Mouse (Mus musculus) fat pad, adult 2 months (tissue): ENCODE data around the gene Grm1.
A peak's percentile ranks its signal among the peaks of the same experiment; 100 is the strongest.

Source experiments
- DNase-seq: peaks from one replicate; pipeline ENCODE4 v3.0.0-alpha.2; 2011; ENCODE audit warnings: low read depth, low spot score; ENCODE audit errors: extremely low read depth

Grm1 gene

DNA sequence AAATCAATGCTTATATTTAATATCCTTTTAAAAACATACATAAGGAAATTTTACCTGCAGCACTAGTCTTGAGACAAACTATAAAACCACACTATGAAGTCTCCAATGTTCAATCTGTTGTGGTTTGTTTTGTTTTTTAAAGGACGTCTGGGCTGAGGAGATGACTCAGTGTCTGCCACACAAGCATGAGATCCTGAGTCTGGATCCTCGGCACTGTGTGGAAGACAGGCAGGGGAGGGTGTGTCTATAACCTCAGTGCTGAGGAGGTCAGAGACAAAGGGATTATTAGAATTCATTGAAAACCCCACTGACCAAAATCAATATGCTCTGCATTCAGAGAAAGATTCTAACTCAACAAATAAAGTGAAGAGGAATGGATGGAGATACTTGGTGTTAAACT, 110.8 kb downstream of the Grm1 start:
- no peak for DNase-seq

DNA sequence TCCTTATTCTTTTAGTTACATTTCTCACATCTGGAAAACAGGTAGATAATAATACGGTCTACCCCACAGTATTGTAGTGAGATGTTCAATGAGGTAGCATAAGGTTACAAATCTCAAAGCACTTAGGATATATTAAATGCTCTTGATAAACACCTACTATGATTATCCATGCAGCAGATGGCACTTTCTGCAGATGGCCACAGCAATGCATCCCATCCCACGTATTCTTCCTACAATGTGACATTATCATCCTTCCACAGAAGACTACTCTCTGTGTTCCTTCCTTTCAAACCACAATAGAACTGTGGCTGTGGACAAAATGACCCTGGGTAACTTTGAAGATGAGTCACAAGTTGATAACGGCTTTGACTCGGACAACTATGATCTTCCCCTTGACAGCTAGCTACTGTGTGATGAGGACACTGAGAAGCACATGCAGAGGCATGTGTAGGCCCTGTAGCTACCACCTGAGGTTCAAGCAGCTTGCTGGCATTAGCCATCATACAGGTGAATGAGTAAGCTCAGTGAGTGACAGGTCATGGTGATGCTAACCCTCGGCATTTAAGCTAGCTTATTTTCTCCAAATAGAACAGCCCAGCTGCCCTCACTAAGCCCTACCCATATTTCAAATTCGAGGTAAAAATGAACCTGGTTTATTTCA, 117.5 kb downstream of the Grm1 start:
- no peak for DNase-seq

DNA sequence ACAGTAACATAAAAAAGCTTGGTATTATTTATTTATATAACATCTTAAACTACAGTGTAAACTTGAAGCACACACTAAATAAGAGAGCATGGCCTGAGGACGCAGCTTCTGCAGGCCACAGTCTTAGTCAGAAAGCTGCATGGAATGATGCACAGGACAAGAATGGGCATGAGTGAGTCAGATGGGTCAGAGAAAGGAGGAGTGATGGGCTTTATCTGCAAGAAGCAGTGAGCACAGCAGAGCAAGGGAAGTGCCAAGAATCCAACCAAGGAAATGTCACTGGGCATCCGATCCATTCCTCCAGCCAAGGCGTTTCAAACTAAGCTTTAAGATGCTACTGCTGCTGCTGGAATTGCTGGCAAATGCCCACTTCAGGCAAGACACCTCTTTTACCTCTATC, 131.6 kb downstream of the Grm1 start:
- DNase-seq = no peak

DNA sequence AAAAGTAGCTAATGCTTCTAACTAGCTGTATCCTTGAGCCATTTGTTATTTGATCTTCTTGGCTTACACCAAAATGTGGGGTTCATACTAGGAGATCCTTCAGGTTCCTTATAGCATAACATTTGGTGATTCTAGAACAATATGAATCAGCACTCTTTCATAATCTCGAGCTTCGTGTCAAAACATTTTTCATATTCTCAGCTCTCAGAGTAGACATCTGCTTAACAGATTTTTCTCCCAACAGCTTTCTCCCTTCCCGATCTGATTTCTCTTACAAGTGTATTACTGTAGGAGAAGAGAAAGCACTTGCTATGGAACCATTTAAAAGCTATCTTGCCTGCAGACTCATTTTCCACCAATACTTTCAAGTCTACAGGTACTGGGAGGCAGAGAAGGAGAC, 133.0 kb downstream of the Grm1 start:
- DNase-seq = no peak

DNA sequence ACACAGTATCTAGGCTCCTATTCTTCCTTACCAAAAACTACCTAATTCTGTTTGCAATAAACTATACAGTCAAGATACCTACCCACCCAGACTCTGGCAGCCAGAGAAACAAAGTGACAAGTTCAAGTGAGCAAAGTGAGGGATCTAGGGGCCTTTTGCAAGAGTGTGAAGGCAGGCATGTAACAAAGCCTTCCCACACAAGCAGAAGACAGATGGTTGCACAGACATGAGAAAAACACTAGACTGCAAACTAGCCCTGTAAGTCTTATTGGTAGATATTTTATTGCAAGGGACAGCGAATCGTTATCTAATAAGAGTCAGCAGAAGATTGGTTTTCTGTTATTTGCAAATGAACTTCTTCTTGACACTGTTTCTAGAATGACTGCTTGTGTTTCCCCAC, 134.6 kb downstream of the Grm1 start:
- DNase-seq = no peak

DNA sequence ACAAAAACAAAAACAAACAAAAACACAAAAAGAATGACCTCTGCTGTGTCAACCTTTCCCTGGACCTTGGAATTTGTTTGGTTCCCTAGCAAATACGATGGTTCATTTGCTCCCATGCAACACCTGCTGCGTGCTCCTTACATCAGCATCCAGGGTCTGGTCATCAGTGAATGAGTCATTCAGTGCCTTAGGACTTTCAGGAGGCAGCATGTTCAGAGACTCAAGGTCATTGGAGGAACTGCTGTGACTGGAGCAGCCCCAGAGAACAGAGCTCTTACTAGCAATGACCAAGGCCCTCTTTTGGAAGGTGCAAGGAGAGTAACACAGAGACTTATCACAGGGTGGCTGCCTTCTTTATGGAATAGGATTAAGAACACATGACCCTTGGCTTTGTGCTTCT, 138.2 kb downstream of the Grm1 start:
- DNase-seq = no peak

DNA sequence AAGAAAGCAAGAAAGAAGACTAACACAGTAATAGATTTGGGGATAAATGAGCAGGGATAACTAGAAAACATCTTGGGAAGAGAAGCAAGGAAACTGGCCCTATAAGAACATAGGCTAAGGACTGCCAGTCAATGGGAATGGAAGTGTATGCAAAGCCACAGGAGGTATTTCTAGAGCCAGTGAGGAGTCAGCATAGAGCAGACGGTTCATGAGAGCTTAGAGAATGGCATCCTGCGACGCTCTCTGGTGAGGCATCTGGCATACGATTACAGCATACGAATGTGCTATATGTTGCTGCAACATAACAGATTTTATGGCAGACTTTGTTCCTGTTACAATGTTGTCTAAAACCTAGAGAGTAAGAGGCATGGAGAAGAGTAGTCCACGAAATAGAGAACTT, 139.9 kb downstream of the Grm1 start:
- DNase-seq = no peak

DNA sequence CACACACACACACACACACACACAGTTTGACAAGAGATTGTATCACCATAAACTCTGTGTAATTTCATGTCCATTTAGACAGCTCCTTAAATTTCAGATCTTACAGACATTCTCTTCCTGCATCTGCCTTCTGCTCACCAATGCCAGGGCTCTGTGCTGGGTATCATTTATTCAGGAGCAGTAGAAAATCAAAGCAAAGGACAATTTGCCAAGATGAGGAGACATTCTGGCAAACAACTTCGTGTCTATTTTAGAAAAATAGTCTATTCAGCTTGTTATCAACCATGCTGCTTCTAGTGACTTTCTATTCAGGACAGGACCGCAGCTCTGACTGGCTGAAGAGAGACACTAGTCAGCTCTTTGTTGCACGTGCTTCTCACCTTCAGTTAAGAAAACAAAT, 146.3 kb downstream of the Grm1 start:
- no peak for DNase-seq

DNA sequence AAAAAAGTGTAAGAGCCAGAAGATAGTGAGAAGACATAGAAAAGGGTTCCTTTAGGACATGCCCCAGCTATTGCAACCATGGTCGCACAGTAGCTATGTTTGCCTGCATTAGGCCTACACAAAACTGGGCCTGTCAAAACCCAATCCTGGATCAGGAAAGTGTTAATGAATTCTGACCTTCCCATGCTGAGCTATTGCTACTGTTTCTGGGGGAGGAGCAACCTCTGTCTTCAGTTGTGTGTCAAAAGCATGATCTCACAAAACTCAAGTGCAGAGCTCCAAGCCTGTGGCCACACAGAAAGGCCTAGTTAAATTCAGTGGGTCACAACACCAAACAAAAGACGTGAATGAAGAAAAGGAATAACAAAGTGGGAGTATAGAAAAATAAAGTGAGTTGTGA, 152.5 kb downstream of the Grm1 start:
- DNase-seq = no peak

DNA sequence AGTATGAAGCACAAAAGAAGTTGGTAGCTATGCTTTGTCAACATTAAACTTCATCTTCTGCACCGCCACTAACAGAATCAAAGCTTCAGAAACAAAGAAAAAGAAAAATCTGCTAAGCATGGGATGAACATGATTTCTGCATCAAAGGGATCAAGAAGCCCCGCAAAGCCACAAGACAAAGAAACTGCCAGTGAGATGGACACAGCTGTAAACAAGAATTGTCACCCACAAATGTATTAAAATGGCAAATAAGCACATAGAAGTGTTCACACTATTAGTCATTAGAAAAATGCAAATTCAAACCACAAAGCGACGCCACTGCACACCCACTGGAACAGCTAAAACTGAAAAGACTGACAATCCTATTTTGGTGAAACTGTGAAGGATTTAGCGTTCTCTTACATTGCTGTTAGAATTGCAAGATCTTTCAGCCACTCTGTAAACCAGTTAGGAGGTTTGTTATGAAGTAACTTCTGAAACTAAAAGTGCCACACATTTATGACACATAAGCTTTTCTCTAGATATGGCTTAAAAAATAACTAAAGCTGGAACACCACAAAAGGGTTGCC, 153.3 kb downstream of the Grm1 start:
- DNase-seq = no peak

DNA sequence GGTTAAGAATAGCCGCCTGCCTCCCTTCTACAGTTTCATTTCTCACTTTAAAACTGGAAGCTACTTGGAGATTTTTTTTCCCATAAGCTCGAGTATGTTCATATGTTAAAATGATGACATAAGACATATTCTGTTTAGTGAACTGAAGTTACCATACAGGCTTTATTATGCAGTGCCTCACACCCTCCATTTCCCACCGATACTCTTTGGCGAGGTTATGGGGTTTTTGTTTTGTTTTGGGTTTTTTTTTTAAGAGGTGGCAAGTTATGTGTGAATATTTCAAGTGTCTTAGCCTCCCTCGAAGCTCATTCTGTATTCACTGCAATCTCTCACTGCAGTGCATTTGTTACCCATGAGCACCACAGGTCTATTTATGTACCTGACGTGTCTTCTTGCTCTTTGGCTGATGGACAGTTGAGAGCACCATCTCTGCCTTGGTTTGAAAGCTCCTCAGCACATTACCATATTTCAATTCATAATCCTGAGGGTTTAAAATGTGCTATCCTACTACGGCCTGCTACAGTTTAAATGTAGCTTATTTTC, 164.2 kb downstream of the Grm1 start:
- DNase-seq = no peak

DNA sequence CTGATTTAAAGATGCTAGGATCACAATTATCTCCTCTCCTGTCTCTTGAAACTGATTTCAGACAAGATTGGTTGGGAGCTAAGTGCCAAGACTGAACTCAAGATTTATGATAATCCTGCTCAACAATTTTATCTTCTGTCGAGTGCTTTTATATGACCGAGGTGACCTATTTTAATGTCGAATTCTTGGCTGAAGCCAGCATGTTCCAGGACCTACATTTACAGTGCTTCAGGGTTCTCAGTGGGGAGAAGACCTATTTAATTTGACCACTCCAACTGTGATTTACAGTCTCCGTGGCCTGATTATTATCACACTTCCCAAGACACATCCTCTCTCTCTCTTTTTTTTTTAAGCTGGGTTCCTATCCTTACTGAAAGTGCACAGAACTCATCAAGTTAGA, 168.5 kb downstream of the Grm1 start:
- DNase-seq = no peak

DNA sequence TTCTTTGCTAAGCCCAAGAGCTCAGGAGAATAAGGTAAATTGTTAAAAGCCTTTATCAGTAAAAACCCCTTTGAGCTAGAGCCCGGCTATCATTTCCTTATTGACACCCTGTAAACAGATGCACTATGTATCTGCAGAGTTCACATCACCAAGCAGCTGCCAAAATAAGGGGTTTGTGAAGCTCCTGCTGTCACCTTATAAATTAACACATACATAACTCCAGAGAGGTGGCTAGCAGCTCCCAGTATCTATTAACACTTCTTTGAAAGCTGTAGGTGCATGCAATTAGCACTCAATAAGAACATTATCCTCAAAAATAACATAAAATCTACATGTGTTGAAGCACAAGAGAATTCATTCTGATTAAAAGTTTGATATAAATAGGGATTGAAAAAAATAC, 191.9 kb downstream of the Grm1 start:
- DNase-seq = no peak

DNA sequence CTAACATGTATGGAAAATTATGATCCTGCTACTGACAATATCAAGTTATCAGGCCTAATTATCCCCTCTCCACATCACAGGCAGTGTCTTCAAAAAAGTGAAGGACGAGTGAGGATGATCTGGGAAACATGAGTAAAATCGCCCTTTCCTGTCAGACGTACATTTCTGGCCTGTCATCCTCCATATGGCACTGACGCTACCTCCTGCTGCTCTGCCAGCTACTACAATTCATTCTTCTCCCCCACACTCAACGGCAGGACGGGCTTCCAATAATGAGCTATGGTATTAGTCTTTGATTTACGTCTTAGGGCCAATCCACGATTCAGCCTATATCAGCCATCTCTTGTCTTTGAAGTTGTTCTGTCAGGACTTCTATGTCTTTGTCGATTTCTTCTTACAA, 193.6 kb downstream of the Grm1 start:
- DNase-seq = no peak

DNA sequence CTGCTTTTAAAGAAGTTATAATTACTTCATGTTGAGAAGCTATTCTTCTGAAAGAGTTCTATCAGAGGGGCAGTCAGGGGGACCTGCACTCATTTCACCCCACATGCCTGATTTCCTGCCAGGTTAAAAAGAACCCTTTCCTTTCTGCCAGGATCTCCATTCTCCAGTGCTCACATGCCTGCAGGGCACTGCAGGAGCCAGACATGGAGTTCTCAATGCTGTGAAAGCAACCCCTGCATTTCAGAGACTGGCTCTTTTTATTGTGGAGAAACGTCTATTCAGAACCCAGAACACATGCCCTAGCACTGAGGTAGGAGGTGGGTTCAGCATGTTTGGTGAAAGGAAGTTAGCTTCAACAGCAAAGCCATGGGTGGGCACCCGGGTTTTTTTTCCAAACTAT, 197.2 kb downstream of the Grm1 start:
- no peak for DNase-seq

DNA sequence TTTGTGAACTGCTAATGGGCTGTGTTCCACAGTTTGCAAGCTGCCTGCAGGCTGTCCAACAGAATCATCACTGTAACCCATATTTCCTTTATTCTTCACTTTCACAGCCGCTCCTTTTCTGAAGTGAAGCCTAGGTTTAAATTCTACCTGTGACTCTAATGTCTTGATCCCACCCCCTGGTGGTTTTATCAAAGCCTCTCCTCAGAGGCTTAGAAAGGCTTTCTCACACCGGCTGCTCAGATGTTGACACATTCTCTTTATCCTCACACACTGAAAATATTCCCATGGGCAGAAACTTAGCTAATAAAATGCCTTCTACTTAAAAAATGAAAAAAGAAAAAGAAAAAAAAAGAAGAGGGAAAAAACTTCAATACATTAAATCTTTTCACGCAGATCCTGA, 210.0 kb downstream of the Grm1 start:
- no peak for DNase-seq

DNA sequence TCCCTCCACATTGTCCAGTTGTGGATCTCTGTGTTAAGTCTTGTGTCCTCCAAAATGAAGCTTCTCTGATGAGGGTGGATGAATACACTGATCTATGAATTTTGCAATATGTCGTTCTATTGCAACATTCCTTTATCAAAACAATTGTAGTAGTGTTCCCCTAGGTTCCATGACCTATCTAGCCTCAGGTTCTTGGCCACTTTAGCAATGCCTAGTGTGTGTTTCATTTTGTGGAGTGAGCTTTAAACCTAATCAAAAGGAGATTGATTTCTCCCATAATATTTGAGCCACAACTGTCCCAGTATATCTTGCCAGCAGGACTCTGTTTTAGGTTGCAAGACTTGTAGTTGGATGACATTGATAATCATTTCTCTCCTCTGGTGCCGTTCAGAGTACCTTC, 211.9 kb downstream of the Grm1 start:
- peak; percentile 10 for DNase-seq

DNA sequence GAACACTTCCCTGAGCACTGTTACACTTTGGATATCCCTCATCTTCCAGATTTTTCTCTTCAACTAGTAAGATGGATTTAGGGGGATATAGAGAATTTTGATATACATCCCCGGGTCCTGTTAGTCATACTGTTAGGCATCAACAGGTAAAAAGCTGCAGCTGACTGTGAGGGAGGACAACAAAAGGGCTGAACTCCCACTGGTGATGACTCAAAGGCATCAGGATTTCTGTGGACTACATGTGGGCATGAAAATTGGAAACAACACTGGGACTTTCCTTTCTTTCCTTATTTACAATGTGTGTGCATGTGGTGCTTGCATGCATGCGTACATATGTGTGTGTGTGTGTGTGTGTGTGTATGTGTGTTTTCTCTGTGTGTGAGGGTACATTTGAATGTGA, 215.9 kb downstream of the Grm1 start:
- no peak for DNase-seq

DNA sequence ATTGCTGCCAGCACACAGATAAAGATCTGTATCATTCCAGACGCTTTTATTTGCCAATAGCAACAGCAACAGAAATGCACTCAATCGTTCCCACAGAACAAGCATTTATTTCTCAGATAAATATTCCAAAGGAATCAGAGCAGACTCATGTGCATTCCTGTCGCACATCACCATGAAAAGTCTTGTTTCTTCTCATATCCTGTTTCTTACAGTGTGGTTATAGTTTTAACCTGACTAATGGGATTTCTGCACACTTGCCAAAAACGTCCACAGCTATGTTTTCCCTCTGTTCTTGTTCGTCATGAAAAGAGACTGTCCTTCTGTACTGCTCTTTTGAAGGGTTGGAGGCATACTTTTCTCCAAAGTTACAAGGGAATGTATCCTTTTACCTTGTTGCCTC, 217.4 kb downstream of the Grm1 start:
- no peak for DNase-seq

DNA sequence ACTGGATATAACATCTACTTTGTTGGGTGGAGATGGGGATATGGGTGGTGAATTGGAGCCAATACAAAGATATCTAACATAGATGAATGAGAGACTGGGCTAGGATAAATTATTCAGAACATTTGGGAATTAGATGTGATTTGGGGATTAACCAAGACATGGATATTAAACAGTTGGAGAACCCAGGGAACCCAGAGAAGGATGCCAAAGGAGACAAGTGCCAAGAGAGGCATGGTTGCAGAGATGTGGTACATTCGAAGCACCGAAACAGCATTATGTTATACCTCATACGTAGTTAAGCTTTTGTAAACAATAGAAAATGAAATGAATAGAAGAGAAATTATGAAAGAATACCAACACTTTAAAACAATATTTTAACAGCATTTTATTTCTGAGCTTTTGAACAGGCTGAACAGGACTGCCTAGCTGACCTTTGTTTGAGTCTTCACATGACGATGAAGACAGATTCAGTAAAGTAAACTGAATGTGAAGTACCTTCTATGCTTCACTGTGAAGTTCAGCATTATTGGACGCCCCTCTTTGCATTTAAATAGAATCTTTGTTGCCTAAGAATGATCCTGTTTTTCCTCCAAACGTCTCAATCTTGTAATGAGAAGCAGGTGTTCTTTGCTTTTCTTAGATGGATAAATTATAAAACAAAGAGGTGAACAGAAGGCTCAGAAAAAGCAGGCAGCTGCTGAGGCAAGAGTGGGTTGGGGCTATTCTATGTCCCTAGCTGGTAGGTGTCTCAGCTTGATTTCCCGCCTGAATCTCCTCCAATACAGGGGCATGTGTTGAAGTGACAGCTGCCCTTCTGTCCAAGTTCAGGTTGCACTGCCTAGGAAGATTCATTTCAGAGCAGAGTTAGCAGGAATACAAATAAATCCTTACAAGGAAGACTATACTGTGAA, 234.5 kb downstream of the Grm1 start:
- DNase-seq = no peak

DNA sequence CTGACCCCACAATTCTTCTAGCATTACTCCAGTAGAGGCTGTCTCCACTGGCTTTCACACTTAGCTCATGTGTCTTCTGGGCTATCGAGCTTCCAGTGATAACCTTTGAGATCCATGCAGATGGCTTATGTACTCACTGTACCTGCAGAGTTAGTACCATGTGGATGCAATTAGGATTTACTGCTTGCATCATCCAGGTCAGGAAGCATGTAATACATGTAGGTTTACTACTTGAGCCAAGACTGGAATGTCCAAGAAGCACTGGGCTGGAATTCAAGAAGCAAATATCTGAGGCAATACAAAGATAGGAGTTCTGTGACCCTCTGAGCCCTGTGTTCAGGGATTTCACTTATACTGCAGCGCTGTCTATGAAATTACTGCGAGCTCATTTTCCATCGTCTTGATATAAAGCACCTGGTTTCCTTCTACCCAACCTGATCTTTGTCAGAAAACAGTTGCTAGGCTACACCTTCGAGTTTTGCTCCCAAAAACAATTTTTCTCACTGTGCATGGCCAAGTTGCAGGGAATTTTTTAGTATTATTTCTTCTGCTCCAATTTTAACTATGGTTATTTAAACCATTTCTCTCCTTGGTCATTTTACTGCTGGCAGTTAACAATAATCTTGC, 237.0 kb downstream of the Grm1 start:
- DNase-seq = peak; percentile 55

DNA sequence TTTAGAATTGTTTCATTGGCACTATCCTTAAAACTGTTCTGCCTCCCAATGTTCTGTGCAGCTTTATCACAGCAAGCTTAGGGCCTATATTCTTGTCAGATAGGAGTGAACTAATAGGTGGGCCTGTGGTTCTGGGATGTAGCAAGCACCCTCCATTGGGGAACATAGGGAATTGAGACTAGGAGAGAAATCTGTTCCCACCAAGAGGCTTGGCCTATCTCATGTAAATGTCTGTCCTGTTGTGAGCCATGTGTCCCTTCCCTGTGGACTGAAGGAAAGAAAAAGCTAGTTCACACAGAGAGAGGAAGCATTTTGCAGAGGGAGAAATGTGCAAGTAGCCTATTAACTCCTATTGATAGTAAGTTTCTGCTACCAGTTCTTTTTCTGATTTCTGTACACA, 246.8 kb downstream of the Grm1 start:
- no peak for DNase-seq
